9 mouse cellular contexts compared by ENCODE assay signal in the genomic region with DNA sequence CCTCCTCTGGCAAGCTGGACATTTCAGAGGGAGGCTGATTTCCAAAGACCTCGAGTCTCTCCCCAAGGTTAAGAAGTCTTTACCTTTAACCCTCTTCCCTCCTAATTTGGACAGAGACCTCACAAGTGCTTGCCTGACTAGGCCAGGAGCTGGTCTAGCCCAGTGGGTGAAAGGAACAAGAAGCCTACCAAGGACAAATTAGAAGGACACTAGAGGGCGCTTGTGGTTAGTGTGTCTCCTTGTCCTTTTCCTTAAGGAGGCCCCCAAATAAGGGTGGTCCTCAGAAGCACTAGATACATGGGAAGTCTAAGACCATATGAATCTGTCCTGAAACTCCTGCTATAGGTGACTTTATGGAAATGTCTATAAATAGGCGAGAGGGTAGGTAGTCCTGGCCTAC. TPM values are rescaled to one million over a fixed set of nuclear protein-coding genes. Genes with fewer than 3 reads are reported as not detected.
DNase-seq lines count a peak whose midpoint lies in the region; ATAC-seq and TF ChIP-seq lines count a peak whose summit lies in the region.
"Had no signal": no experiment of that assay in that cellular context is flagged by ENCODE, and none has a peak within 500 bp of the region (broad histone marks: within the 10 kb centered on the region; RNA-seq: fewer than 3 reads in every experiment).

No protein-coding gene starts in this region.

- peaks cover 2% of the 10 kb centered on the region; the same call in 1 of the 2 replicates for H3K4me1 ChIP-seq in forebrain, embryonic 14.5 days (ENCODE audit: control insufficient read depth, insufficient read depth, low read length)
- H3K4me1 ChIP-seq in forebrain, embryonic 15.5 days, result peaks cover 5% of the 10 kb centered on the region
- peaks cover 2% of the 10 kb centered on the region for H3K4me1 ChIP-seq in embryonic facial prominence, embryonic 13.5 days
- H3K4me1 ChIP-seq in limb, embryonic 14.5 days (ENCODE audit: control insufficient read depth, insufficient read depth, low read length), result peaks cover 3% of the 10 kb centered on the region

- peaks cover 73% of the 10 kb centered on the region for H3K36me3 ChIP-seq in forebrain, embryonic 14.5 days (ENCODE audit: control insufficient read depth, insufficient read depth, low read length)
- H3K36me3 ChIP-seq in forebrain, embryonic 15.5 days, result peaks cover 70% of the 10 kb centered on the region
- peaks cover 78% of the 10 kb centered on the region for H3K36me3 ChIP-seq in embryonic facial prominence, embryonic 13.5 days
- H3K36me3 ChIP-seq in limb, embryonic 14.5 days (ENCODE audit: control insufficient read depth, insufficient read depth, low read length), result peaks cover 74% of the 10 kb centered on the region

- H3K27ac ChIP-seq in forebrain, embryonic 14.5 days (ENCODE audit: low read depth, low read length), result no peak overlapping the region
- H3K27ac ChIP-seq in forebrain, embryonic 15.5 days (replicated peaks), result no peak overlapping the region
- H3K27ac ChIP-seq in embryonic facial prominence, embryonic 13.5 days, result no peak overlapping the region; the same call in 1 of the 2 replicates
- no peak overlapping the region for H3K27ac ChIP-seq in limb, embryonic 14.5 days (replicated peaks; ENCODE audit: low read depth, low read length)
- H3K27ac ChIP-seq: neural tube, embryonic 12.5 days had no signal

- 48% methylated on average over 3 of the region's 3 CpGs for WGBS in forebrain, embryonic 14.5 days
- 54% methylated on average over 3 of the region's 3 CpGs for WGBS in forebrain, embryonic 15.5 days
- WGBS in embryonic facial prominence, embryonic 13.5 days, result 49% methylated on average over 3 of the region's 3 CpGs
- WGBS in limb, embryonic 14.5 days, result 48% methylated on average over 3 of the region's 3 CpGs

- H3K4me3 ChIP-seq in forebrain, embryonic 14.5 days (ENCODE audit: low read depth, low read length), result no peak overlapping the region
- no peak overlapping the region for H3K4me3 ChIP-seq in forebrain, embryonic 15.5 days
- no peak overlapping the region for H3K4me3 ChIP-seq in embryonic facial prominence, embryonic 13.5 days
- no peak overlapping the region for H3K4me3 ChIP-seq in limb, embryonic 14.5 days (replicated peaks; ENCODE audit: low read length)
- H3K4me3 ChIP-seq: neural tube, embryonic 12.5 days had no signal

- no peaks in the 10 kb centered on the region for H3K9me3 ChIP-seq in forebrain, embryonic 14.5 days (replicated peaks; ENCODE audit: control insufficient read depth, low read length)
- H3K9me3 ChIP-seq in forebrain, embryonic 15.5 days, result no peaks in the 10 kb centered on the region
- no peaks in the 10 kb centered on the region for H3K9me3 ChIP-seq in embryonic facial prominence, embryonic 13.5 days
- no peaks in the 10 kb centered on the region for H3K9me3 ChIP-seq in limb, embryonic 14.5 days (ENCODE audit: control insufficient read depth, low read length)
- H3K9me3 ChIP-seq: neural tube, embryonic 12.5 days had no signal

- H3K27me3 ChIP-seq in forebrain, embryonic 14.5 days (replicated peaks; ENCODE audit: control insufficient read depth, insufficient read depth, low read length), result no peaks in the 10 kb centered on the region
- H3K27me3 ChIP-seq in forebrain, embryonic 15.5 days, result no peaks in the 10 kb centered on the region
- no peaks in the 10 kb centered on the region for H3K27me3 ChIP-seq in embryonic facial prominence, embryonic 13.5 days
- no peaks in the 10 kb centered on the region for H3K27me3 ChIP-seq in limb, embryonic 14.5 days (ENCODE audit: control insufficient read depth, insufficient read depth, low read length)
- H3K27me3 ChIP-seq: neural tube, embryonic 12.5 days had no signal

- DNase-seq in forebrain, embryonic 14.5 days (ENCODE audit: low spot score), result peak; percentile 80
- peak; percentile 35 to 36 for DNase-seq in right cerebral cortex, adult 2 months (ENCODE audit: low spot score in 2 of 2)
- DNase-seq in right cerebral cortex, postnatal 36 days (ENCODE audit: low spot score in 2 of 2), result no peak
- DNase-seq in limb, embryonic 14.5 days (ENCODE audit: low spot score), result peak; percentile 88
- DNase-seq in ovary, adult 18-20 months (ENCODE audit: low spot score), result no peak
- no peak for DNase-seq in yolk sac, embryonic 10.5 days (ENCODE audit: low spot score)

- no peak overlapping the region for H3K4me2 ChIP-seq in forebrain, embryonic 14.5 days (ENCODE audit: low read length)
- H3K4me2 ChIP-seq in forebrain, embryonic 15.5 days (replicated peaks), result no peak overlapping the region
- no peak overlapping the region for H3K4me2 ChIP-seq in embryonic facial prominence, embryonic 13.5 days
- H3K4me2 ChIP-seq in limb, embryonic 14.5 days (replicated peaks; ENCODE audit: low read depth, low read length, severe bottlenecking), result no peak overlapping the region
- H3K4me2 ChIP-seq: neural tube, embryonic 12.5 days had no signal

- ATAC-seq in forebrain, embryonic 14.5 days, result peak; percentile 61
- ATAC-seq in forebrain, embryonic 15.5 days (replicated peaks), result no peak
- 0 out of 2 replicates have a peak, but pooled peaks have one; percentile 59 for ATAC-seq in embryonic facial prominence, embryonic 13.5 days (ENCODE audit: insufficient number of reproducible peaks, insufficient read depth, low FRiP score, low TSS enrichment, low read depth)
- no peak for ATAC-seq in limb, embryonic 14.5 days (ENCODE audit: low FRiP score, low read depth)

- H3K9ac ChIP-seq in forebrain, embryonic 14.5 days (ENCODE audit: low read length), result no peak overlapping the region
- H3K9ac ChIP-seq in forebrain, embryonic 15.5 days (replicated peaks), result no peak overlapping the region
- peak overlapping the region; percentile 40; the same call in 1 of the 2 replicates for H3K9ac ChIP-seq in embryonic facial prominence, embryonic 13.5 days
- no peak overlapping the region for H3K9ac ChIP-seq in limb, embryonic 14.5 days (ENCODE audit: low read depth, low read length, severe bottlenecking)
- H3K9ac ChIP-seq: neural tube, embryonic 12.5 days had no signal

- TF ChIP-seq POLR2A in limb, embryonic 14.5 days (IDR thresholded peaks at IDR 0.05; ENCODE audit: borderline replicate concordance, extremely low read depth, insufficient read depth, insufficient read length), result no peak

RNA-seq across cellular contexts. Expression of a gene that starts 6.2 kb away (rescaled TPM):
- 22.8 and 26.9 TPM in 2 replicates for polyA plus RNA-seq in forebrain, embryonic 14.5 days (2014; fragmentation: Nextera tagmentation; extraction: Ambion mirVana)
- 33.7 and 35.7 TPM in 2 replicates for polyA plus RNA-seq in forebrain, embryonic 15.5 days (2015; fragmentation: Nextera tagmentation; extraction: Ambion mirVana)
- 13.1 and 16.2 TPM in 2 replicates for polyA plus RNA-seq in embryonic facial prominence, embryonic 13.5 days (2015; fragmentation: Nextera tagmentation; extraction: Ambion mirVana)
- 38.9 and 43.5 TPM in 2 replicates for polyA plus RNA-seq in limb, embryonic 14.5 days (2012; rRNA removed)
- polyA plus RNA-seq in limb, embryonic 14.5 days (2014; fragmentation: Nextera tagmentation; extraction: Ambion mirVana), result 19.4 and 21.5 TPM in 2 replicates

RNA-seq across cellular contexts. Expression of a gene that starts 14.3 kb away (rescaled TPM):
- polyA plus RNA-seq in forebrain, embryonic 14.5 days (2014; fragmentation: Nextera tagmentation; extraction: Ambion mirVana), result 6.8 and 10.3 TPM in 2 replicates
- polyA plus RNA-seq in forebrain, embryonic 15.5 days (2015; fragmentation: Nextera tagmentation; extraction: Ambion mirVana), result 13.0 and 13.4 TPM in 2 replicates
- 15.0 and 16.0 TPM in 2 replicates for polyA plus RNA-seq in embryonic facial prominence, embryonic 13.5 days (2015; fragmentation: Nextera tagmentation; extraction: Ambion mirVana)
- 50.7 and 59.8 TPM in 2 replicates for polyA plus RNA-seq in limb, embryonic 14.5 days (2012; rRNA removed)
- polyA plus RNA-seq in limb, embryonic 14.5 days (2014; fragmentation: Nextera tagmentation; extraction: Ambion mirVana), result 11.3 and 11.9 TPM in 2 replicates

RNA-seq across cellular contexts. Expression of a gene that starts 25.0 kb away (rescaled TPM):
- 234 and 243 TPM in 2 replicates for polyA plus RNA-seq in forebrain, embryonic 14.5 days (2014; fragmentation: Nextera tagmentation; extraction: Ambion mirVana)
- polyA plus RNA-seq in forebrain, embryonic 15.5 days (2015; fragmentation: Nextera tagmentation; extraction: Ambion mirVana), result 233 and 237 TPM in 2 replicates
- 160 and 179 TPM in 2 replicates for polyA plus RNA-seq in embryonic facial prominence, embryonic 13.5 days (2015; fragmentation: Nextera tagmentation; extraction: Ambion mirVana)
- polyA plus RNA-seq in limb, embryonic 14.5 days (2012; rRNA removed), result 131 and 149 TPM in 2 replicates
- 173 and 174 TPM in 2 replicates for polyA plus RNA-seq in limb, embryonic 14.5 days (2014; fragmentation: Nextera tagmentation; extraction: Ambion mirVana)

RNA-seq across cellular contexts. Expression of a gene that starts 38.5 kb away (rescaled TPM):
- not detected in 2 replicates for polyA plus RNA-seq in forebrain, embryonic 14.5 days (2014; fragmentation: Nextera tagmentation; extraction: Ambion mirVana)
- 0.09 and 0.24 TPM in 2 replicates for polyA plus RNA-seq in forebrain, embryonic 15.5 days (2015; fragmentation: Nextera tagmentation; extraction: Ambion mirVana)
- polyA plus RNA-seq in embryonic facial prominence, embryonic 13.5 days (2015; fragmentation: Nextera tagmentation; extraction: Ambion mirVana), result 0.20 and 0.92 TPM in 2 replicates
- 0.39 and 0.55 TPM in 2 replicates for polyA plus RNA-seq in limb, embryonic 14.5 days (2012; rRNA removed)
- 0.14 TPM in 1 of 2 replicates, not detected in the other for polyA plus RNA-seq in limb, embryonic 14.5 days (2014; fragmentation: Nextera tagmentation; extraction: Ambion mirVana)
- polyA plus RNA-seq: neural tube, embryonic 12.5 days had no signal

RNA-seq across cellular contexts. Expression of a gene that starts 40.3 kb away (rescaled TPM):
- polyA plus RNA-seq in forebrain, embryonic 14.5 days (2014; fragmentation: Nextera tagmentation; extraction: Ambion mirVana), result 231 and 256 TPM in 2 replicates
- polyA plus RNA-seq in forebrain, embryonic 15.5 days (2015; fragmentation: Nextera tagmentation; extraction: Ambion mirVana), result 208 and 216 TPM in 2 replicates
- 349 and 362 TPM in 2 replicates for polyA plus RNA-seq in embryonic facial prominence, embryonic 13.5 days (2015; fragmentation: Nextera tagmentation; extraction: Ambion mirVana)
- 129 and 169 TPM in 2 replicates for polyA plus RNA-seq in limb, embryonic 14.5 days (2012; rRNA removed)
- polyA plus RNA-seq in limb, embryonic 14.5 days (2014; fragmentation: Nextera tagmentation; extraction: Ambion mirVana), result 378 and 387 TPM in 2 replicates

Comparison
In these comparisons a context has a peak if more than half of its experiments do, and no peak if none do; other contexts are left out.
1. ATAC-seq: peak in forebrain, embryonic 14.5 days (single experiment) and embryonic facial prominence, embryonic 13.5 days (single experiment); none in forebrain, embryonic 15.5 days (single experiment) and limb, embryonic 14.5 days (single experiment).
2. DNase-seq: peak in forebrain, embryonic 14.5 days (single experiment), right cerebral cortex, adult 2 months (2 of 2) and limb, embryonic 14.5 days (single experiment); none in right cerebral cortex, postnatal 36 days (0 of 2), ovary, adult 18-20 months (single experiment) and yolk sac, embryonic 10.5 days (single experiment).